Comparison of ENCODE assay signal across 14 mouse cellular contexts in genomic region chr3:97048360-97048759, GRCm38 (mm10).
A peak's percentile ranks its signal among the peaks of the same experiment; 100 is the strongest.
DNase-seq lines count a peak whose midpoint lies in the region; ATAC-seq and TF ChIP-seq lines count a peak whose summit lies in the region.
"Had no signal": no experiment of that assay in that cellular context is flagged by ENCODE, and none has a peak within 500 bp of the region (broad histone marks: within the 10 kb centered on the region; RNA-seq: fewer than 3 reads in every experiment).

No protein-coding gene starts in this region.

- ATAC-seq in liver, postnatal 0 days: no peak
- no peak for ATAC-seq in liver, embryonic 12.5 days
- ATAC-seq: intestine, embryonic 16.5 days had no signal

- no peak overlapping the region for H3K9ac ChIP-seq in liver, postnatal 0 days (replicated peaks)
- no peak overlapping the region for H3K9ac ChIP-seq in liver, embryonic 12.5 days
- H3K9ac ChIP-seq: embryonic facial prominence, embryonic 13.5 days; limb, embryonic 13.5 days; neural tube, embryonic 12.5 days had no signal

- peak; percentile 47 for TF ChIP-seq CTCF in liver, postnatal 0 days (IDR thresholded peaks at IDR 0.05; ENCODE audit: low read depth)

- no peak overlapping the region for H3K4me2 ChIP-seq in liver, postnatal 0 days (ENCODE audit: low read depth, low read length)
- no peak overlapping the region for H3K4me2 ChIP-seq in liver, embryonic 12.5 days
- H3K4me2 ChIP-seq: embryonic facial prominence, embryonic 13.5 days; limb, embryonic 13.5 days; neural tube, embryonic 12.5 days had no signal

- no peaks in the 10 kb centered on the region for H3K27me3 ChIP-seq in liver, postnatal 0 days (ENCODE audit: insufficient read depth, low read length)
- no peaks in the 10 kb centered on the region for H3K27me3 ChIP-seq in liver, embryonic 12.5 days (replicated peaks)
- H3K27me3 ChIP-seq: embryonic facial prominence, embryonic 13.5 days; limb, embryonic 13.5 days; neural tube, embryonic 12.5 days had no signal

- no peaks in the 10 kb centered on the region for H3K36me3 ChIP-seq in liver, postnatal 0 days (replicated peaks; ENCODE audit: insufficient read depth, low read length)
- H3K36me3 ChIP-seq in liver, embryonic 12.5 days: no peaks in the 10 kb centered on the region
- H3K36me3 ChIP-seq: embryonic facial prominence, embryonic 13.5 days; limb, embryonic 13.5 days; neural tube, embryonic 12.5 days had no signal

- no peak overlapping the region for H3K27ac ChIP-seq in liver, postnatal 0 days (ENCODE audit: low read depth)
- H3K27ac ChIP-seq in liver, embryonic 12.5 days: no peak overlapping the region
- H3K27ac ChIP-seq: embryonic facial prominence, embryonic 13.5 days; limb, embryonic 13.5 days; neural tube, embryonic 12.5 days had no signal

- no peak for TF ChIP-seq EP300 in liver, postnatal 0 days (IDR thresholded peaks at IDR 0.05; ENCODE audit: low read depth)

- H3K4me1 ChIP-seq in liver, postnatal 0 days (ENCODE audit: insufficient read depth): no peaks in the 10 kb centered on the region
- peaks cover 5% of the 10 kb centered on the region; the same call in 1 of the 2 replicates for H3K4me1 ChIP-seq in liver, embryonic 12.5 days
- H3K4me1 ChIP-seq: neural tube, embryonic 12.5 days had no signal

- DNase-seq in cerebellum, postnatal 14 days: peak; percentile 18 to 40
- DNase-seq in cerebellum, adult 8-10 months: no peak
- peak; percentile 22 for DNase-seq in liver, postnatal 0 days
- peak; percentile 78 for DNase-seq in R1 (ENCODE audit: low read depth, low spot score)
- DNase-seq in testis, postnatal 14 days (ENCODE audit: low spot score): peak; percentile 30
- DNase-seq in layer of hippocampus, adult 9-11 months: no peak
- DNase-seq in yolk sac, embryonic 10.5 days (ENCODE audit: low spot score): no peak
- DNase-seq: adrenal gland, postnatal 25 days; right cerebral cortex, postnatal 14 days had no signal

- H3K9me3 ChIP-seq in liver, postnatal 0 days (ENCODE audit: low read length): peaks cover 2% of the 10 kb centered on the region; the same call in 1 of the 2 replicates
- H3K9me3 ChIP-seq in liver, embryonic 12.5 days (replicated peaks): no peaks in the 10 kb centered on the region
- H3K9me3 ChIP-seq: embryonic facial prominence, embryonic 13.5 days; limb, embryonic 13.5 days; neural tube, embryonic 12.5 days had no signal

- no peak overlapping the region for H3K4me3 ChIP-seq in liver, postnatal 0 days (ENCODE audit: low read depth, low read length)
- no peak overlapping the region for H3K4me3 ChIP-seq in liver, embryonic 12.5 days
- H3K4me3 ChIP-seq: embryonic facial prominence, embryonic 13.5 days; limb, embryonic 13.5 days; neural tube, embryonic 12.5 days had no signal

Comparison
In these comparisons a context has a peak if more than half of its experiments do, and no peak if none do; other contexts are left out.
1. DNase-seq: peak in cerebellum, postnatal 14 days (2 of 2), liver, postnatal 0 days (single experiment), R1 (single experiment) and testis, postnatal 14 days (single experiment); none in cerebellum, adult 8-10 months (single experiment), layer of hippocampus, adult 9-11 months (single experiment) and yolk sac, embryonic 10.5 days (single experiment).